Mouse (Mus musculus) ES-Bruce4 (cell line): ENCODE measurements around the gene Mthfd2l.

Source experiments
- EP300 ChIP-seq: IDR thresholded peaks from 2 replicates; pipeline ENCODE4 v1.6.1; 2011; ENCODE audit warnings: low read depth, low read length; ENCODE audit not compliant: insufficient read depth
- POLR2A ChIP-seq: IDR thresholded peaks from one replicate; pipeline ENCODE4 v1.8.1; 2011; ENCODE audit warnings: low read length; ENCODE audit not compliant: insufficient read depth

DNA sequence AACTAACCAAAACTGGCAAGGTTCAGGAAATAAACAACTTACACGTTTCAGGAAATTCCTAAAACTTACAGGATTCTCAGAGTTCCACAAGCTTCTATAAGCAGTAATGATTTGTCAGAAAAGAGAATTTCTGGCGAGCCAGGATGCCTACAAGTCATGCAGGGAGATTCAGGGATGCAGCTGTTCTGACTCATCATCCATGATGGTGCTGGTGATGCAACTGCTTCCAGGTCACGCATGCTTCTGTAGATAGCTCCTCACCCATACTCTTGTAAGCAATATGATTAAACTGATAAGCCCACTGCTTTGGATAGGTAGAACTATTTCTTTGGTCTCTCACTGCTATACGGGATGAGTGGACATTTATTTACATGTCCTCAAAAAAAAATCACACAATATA, 57.7 kb downstream of the Mthfd2l start:
- TF ChIP-seq POLR2A = no peak
- no peak for TF ChIP-seq EP300
